Mouse (Mus musculus) spleen, adult 2 months (tissue): ENCODE results near the gene Rps16. TPM values are rescaled to one million over a fixed set of nuclear protein-coding genes. Genes with fewer than 3 reads are reported as not detected.

Experiments
- DNase-seq, 2 experiments: peaks; one replicate each; pipeline versions ENCODE4 v3.0.0 to v3.0.0-alpha.2; 2012 to 2021; ENCODE audit warnings: low spot score in 2 of 2, low read depth in 1 of 2
- H3K27ac ChIP-seq: fragments of 200-500 bp; 2 replicates; pipeline ENCODE4 v1.5.1; 2012; ENCODE audit warnings: low read length, inconsistent platforms; ENCODE audit not compliant: insufficient read depth
- H3K27me3 ChIP-seq: fragments of 200-500 bp; 2 replicates; pipeline ENCODE4 v1.6.1; 2012; ENCODE audit warnings: mild to moderate bottlenecking, moderate library complexity, low read length, inconsistent platforms; ENCODE audit not compliant: control insufficient read depth, insufficient read depth
- H3K36me3 ChIP-seq: fragments of 200-500 bp; 2 replicates; pipeline ENCODE4 v1.6.1; 2012; ENCODE audit warnings: mild to moderate bottlenecking, low read length, inconsistent platforms; ENCODE audit not compliant: control insufficient read depth, insufficient read depth
- H3K4me1 ChIP-seq: fragments of 200-500 bp; 2 replicates; pipeline ENCODE4 v1.6.1; 2011; ENCODE audit warnings: inconsistent platforms; ENCODE audit not compliant: control insufficient read depth, insufficient read depth, insufficient read length
- H3K4me3 ChIP-seq: fragments of 200-500 bp; 2 replicates; pipeline ENCODE4 v1.5.1; 2011; ENCODE audit warnings: mild to moderate bottlenecking, inconsistent platforms; ENCODE audit not compliant: insufficient read depth, insufficient read length; ENCODE audit errors: extremely low read depth
- CTCF ChIP-seq: fragments of 200-500 bp; IDR thresholded peaks from 2 replicates; pipeline ENCODE4 v1.5.1; 2011; ENCODE audit warnings: mild to moderate bottlenecking, inconsistent platforms; ENCODE audit not compliant: insufficient read depth, insufficient read length, insufficient replicate concordance; ENCODE audit errors: extremely low read depth
- POLR2A ChIP-seq: fragments of 200-500 bp; IDR thresholded peaks from 2 replicates; pipeline ENCODE4 v1.6.1; 2011; ENCODE audit warnings: low read depth, low read length, inconsistent platforms
- WGBS: fragments of 180-500 bp; shearing (Covaris S2); methylation state at CpG from one replicate; pipeline ENCODE4 v1.1.7; 2018; 5-methylcytosine and 5-hydroxymethylcytosine counted together
- polyA plus RNA-seq: library from polyadenylated mRNA; depleted of rRNA; stranded (reverse); fragments of >200 nt; gene quantifications from 2 replicates; pipeline ENCODE4 v1.2.3, GENCODE M21; 2012

The Rps16 gene
- polyA plus RNA-seq, 1 experiment = 1,505 TPM

DNA sequence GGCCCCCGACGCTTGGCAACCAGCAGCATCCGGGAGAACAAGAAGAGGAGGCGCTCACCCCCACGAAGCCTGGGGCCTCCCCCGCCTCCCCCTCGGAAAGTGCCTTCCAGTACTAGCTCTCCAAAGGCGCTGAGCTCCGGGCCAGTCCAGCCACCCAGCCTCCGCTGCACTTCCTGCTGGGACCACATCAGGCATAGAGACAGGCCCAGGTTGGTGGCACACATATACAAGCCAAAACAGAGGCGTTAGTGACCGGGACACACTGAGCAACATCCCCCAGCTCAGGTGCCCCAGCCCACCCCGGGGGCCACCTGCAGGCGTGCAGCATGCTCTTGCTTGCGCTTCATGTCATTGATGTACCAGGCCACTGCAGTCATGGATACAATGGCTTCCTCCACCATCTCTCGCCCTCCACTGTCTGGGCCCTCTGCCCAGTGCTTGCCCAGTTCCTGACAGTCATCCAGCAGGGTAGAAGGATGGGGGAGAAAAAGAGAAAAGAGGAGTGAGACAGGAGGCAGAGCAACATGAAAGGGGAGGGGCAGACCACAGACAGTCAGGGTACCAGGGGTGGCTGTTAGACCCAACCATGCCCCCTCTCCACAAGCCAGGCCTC is 17.3 kb downstream of the Rps16 start:
- TF ChIP-seq CTCF (no peak), POLR2A (no peak)
- H3K27ac ChIP-seq = no peak overlapping the region
- peaks cover 36% of the 10 kb centered on the region for H3K36me3 ChIP-seq
- H3K4me3 ChIP-seq = no peak overlapping the region
- 93% methylated on average over 16 of the region's 16 CpGs for WGBS
- no peaks in the 10 kb centered on the region for H3K27me3 ChIP-seq
- H3K4me1 ChIP-seq = peaks cover 11% of the 10 kb centered on the region; the same call in 1 of the 2 replicates
- no peak for DNase-seq

DNA sequence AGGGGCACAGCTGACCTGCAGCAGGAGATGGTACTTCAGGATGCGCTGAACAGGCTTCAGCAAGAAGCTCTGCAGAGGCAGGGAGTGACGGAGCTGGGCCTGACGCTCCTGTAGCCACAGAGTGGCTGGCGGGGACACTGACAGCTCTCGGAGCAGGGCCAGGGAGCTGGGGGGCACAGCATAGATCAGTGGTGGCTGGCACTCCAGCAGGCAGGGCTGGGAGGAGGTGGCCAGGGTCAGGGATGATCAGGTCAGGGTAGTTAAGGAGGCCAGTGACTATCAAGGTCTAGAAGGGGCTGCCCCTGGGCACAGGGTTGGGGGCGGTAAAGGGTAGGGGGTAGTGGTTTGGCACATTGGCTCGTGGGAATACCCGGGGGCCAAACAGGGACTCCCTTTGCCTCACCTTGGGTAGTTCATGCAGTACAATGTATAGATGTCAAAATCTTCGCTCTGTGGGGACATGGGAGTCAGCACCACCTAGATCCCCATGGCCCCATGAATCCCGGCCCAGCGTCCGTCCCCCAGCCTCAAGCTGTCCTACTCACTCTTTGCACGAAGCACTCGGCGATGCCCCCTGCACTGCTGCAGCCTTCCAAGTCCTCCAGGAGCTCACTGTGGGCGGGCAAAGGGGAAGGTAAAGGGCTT is 17.9 kb downstream of the Rps16 start:
- H3K4me1 ChIP-seq = peaks cover 11% of the 10 kb centered on the region; the same call in 1 of the 2 replicates
- no peak overlapping the region for H3K4me3 ChIP-seq
- 92% methylated on average over 16 of the region's 16 CpGs for WGBS
- TF ChIP-seq POLR2A (no peak), CTCF (no peak)
- H3K27ac ChIP-seq = no peak overlapping the region
- H3K36me3 ChIP-seq = peaks cover 36% of the 10 kb centered on the region
- no peaks in the 10 kb centered on the region for H3K27me3 ChIP-seq
- DNase-seq = no peak

DNA sequence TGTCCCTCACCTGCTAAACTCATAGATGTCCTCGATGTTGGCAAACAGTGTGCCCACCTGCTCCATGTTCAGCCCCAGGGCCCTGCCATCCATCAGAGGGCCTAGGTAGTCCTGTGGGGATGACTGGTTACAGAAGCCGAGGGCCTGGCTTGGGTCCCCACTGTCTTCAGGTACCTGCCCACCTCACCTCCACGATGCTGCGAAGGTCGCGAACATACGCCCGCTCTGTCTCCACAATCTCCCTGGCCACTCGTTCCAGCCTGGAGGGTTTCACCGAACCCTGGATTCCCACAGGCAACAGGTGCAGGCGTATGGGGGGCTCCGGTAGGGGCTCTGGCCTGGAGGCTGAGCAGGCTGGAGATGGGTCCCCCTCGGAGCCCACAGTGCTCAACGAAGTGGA is 19.6 kb downstream of the Rps16 start:
- H3K4me3 ChIP-seq = no peak overlapping the region
- 0 out of 2 replicates have a peak overlapping the region, but pooled peaks have one; percentile 6 for H3K27ac ChIP-seq
- TF ChIP-seq CTCF (no peak), POLR2A (no peak)
- DNase-seq = no peak
- H3K27me3 ChIP-seq = no peaks in the 10 kb centered on the region
- H3K36me3 ChIP-seq = peaks cover 24% of the 10 kb centered on the region
- WGBS = 88% methylated on average over 14 of the region's 14 CpGs
- H3K4me1 ChIP-seq = peaks cover 20% of the 10 kb centered on the region

DNA sequence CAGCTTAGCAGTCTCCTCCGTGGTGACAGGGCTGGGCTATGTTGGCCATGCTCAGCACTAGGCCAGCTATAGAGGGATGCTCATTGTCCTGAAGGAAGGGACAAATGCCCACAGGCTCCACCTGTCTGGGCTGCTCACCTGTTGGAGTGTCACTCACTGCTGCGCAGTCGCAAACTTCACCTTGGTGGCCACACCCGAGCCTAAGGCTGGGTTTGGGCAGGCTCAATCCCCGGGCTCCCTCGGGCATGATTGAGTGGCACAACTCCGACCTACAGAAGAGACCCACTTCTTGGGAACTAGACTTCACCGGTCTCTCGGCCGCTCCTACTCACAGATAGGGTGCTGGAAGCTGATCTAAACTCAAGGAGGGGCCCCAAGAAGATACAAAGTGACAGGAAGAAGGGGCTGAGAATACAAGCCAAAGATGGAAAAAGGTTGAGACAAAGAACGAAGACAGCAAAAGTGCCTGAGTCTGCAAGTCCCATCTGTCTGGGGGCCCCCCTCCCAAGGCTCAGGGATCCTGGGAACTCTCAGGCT is 20.6 kb downstream of the Rps16 start:
- no peak for TF ChIP-seq POLR2A
- no peak for TF ChIP-seq CTCF
- H3K4me3 ChIP-seq = peak overlapping the region; percentile 92
- H3K36me3 ChIP-seq = peaks cover 20% of the 10 kb centered on the region
- H3K27ac ChIP-seq = peak overlapping the region; percentile 96
- H3K4me1 ChIP-seq = peaks cover 20% of the 10 kb centered on the region
- H3K27me3 ChIP-seq = no peaks in the 10 kb centered on the region
- DNase-seq = no peak
- 14% methylated on average over 11 of the region's 11 CpGs for WGBS

DNA sequence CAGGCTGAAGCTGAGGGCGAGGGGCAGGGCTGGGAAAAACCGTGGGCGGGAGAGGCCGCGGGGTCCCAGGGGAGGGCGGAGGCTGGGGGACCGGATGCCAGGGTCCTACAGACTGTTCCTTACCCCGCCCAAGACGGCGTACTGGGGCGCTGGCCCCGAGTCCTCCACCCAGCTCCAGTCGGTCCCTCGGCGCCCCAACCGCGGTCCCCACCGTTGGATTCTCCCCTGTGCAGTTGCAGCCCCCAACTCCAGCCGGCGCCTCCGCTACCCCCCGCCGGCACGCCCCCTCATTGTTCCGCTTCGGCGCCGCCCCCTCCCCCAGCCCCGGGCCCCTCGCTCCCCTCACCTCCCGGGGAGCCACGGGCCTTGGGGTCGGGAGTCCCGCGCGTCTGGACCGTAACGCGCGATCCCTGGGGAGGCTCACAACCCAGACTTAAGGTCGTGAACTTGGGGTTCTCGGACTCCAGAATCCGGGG is 21.1 kb downstream of the Rps16 start:
- Histone ChIP-seq H3K36me3 (peaks cover 19% of the 10 kb centered on the region), H3K27ac (peak overlapping the region; percentile 96), H3K4me1 (peaks cover 20% of the 10 kb centered on the region), H3K4me3 (peak overlapping the region; percentile 92), H3K27me3 (no peaks in the 10 kb centered on the region)
- TF ChIP-seq POLR2A (peak; percentile 32; the same call in 1 of the 2 replicates), CTCF (no peak)
- WGBS = under 1% methylated on average over 41 of the region's 43 CpGs
- peak in 1 of 2 experiments; percentile 79 for DNase-seq

DNA sequence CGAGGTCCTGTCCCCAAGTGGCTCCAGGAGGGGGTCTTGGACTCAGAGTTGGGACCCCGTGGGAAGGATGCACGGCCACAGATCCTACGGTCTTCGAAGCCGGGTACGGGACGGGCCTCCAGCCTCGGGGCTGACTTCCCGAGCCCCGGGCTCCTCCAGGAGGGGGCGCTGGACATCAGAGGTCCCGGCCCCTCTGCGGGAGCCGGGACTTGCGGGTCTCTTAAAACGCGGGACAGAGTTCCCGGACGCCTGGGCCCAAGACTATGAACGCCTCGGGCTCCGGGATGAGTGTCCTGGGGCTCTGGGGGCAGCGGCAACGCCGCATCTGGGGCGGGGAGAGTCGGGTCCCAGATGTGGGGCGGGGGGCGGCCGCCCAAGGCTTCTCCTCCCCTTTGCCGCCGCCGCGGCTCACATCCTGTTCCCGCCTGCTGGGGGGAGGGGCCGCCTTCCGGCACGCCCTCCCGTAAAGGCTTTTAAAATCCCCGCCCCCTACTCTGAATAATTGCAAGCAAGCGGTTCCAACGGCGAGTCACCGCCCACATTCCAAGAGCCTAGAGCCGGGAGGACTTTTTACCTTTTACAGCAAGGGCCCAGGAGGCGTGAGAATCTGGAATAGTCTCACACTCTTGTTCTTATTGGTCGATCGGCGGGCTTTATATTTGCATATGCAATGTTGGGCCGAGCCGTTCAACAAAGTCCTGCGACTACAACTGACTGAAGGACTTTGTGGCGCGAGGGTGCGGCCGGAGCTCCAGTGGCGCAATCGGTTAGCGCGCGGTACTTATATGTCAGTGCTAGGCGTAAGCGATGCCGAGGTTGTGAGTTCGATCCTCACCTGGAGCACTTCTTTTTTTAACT is 22.0 kb downstream of the Rps16 start, which contains the start of gene Plekhg2:
Plekhg2 (minus strand) TSS at position 349 of the 858 bp plus-strand sequence.
- Histone ChIP-seq H3K4me3 (peak within 1 kb of the TSS; percentile 92), H3K36me3 (peaks cover 21% of the 10 kb centered on the region), H3K27me3 (no peaks in the 10 kb centered on the region), H3K4me1 (peaks cover 20% of the 10 kb centered on the region), H3K27ac (peak within 1 kb of the TSS; percentile 96)
- WGBS = under 1% methylated on average over 64 of the region's 66 CpGs
- peak; percentile 53 for TF ChIP-seq POLR2A
- TF ChIP-seq CTCF = peak; percentile 57
- DNase-seq = peak; percentile 96 to 98
